Mouse (Mus musculus) central nervous system, embryonic 18 days (tissue): ENCODE data around the gene Ydjc. TPM values are rescaled to one million over a fixed set of nuclear protein-coding genes. Genes with fewer than 3 reads are reported as not detected.

Source experiments
- polyA plus RNA-seq: library from polyadenylated mRNA; depleted of rRNA; stranded (reverse); fragments of >200 nt; gene quantifications from 2 replicates; pipeline ENCODE4 v1.2.3, GENCODE M21; 2012; rRNA removed

Ydjc gene
- polyA plus RNA-seq: 79.1 and 81.8 TPM in 2 replicates

DNA sequence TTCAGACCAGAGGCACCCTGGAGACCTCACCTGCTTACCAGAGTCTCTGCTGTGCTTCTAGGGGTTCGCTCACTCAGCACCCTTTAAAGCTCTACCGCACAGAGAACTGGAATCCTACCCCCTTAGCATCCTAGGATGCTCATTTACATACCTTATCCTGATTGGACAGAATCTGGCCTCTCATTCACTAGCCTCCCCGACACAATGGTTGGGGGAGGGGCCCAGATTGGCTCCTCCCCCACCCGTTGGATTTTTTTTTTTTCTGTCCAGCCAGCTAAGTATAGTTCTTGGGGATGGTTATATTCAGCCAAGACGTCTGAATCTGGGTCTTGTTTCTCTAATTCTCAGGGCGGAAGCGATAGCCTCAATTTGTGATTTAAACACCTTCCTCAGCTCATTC, at the start of gene Ydjc:
Gene Ydjc, plus strand, starts transcription at position 283 of the 400 bp plus-strand sequence.

DNA sequence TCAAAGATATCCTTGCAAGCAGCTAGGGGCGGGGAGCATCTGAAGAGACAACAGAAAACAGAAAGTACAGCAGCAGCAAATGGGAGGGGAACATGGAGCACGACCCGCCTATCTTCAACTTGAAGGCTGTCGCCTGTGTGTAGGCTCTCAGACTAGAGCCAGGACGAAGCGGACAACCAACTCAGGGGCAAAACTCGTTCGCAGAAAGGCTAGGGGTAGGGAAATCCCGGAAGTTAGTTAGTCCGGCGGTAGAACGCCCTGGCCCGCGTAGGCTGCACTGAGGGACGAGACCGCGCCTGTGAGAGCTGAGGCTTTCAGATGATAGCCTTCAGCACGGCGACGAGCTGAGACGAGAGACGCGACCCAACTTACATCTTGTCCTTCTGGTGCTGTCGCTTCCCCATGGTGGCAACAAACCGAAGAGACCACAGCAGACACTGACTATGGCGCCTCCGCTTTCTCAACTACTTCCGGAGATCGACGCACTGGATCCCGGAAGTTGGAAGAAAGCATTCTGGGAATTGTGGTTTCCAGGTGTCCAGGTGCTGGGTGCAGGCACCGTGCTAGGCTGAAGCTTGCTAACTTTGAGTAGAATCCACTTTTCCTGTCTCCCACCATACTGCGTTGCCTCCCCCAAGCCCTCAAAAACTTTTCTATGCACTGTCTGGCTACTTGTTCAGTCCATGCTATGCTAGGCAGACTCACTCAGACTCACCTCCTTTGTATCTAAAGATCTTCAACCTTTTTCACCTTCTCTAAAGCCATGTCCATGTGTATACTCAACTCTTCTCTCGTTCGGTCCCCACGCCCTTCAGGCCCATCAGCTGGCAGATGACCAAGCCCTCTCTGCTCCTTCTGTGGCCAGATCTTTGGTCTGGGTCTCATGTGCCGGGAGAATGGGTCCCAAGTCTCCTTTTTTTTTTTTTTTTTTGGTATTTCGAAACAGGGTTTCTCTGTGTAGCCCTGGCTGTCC, 33.4 kb upstream of the Ydjc start, which contains the start of gene Ppil2:
Gene Ppil2, minus strand, starts transcription at position 487 of the 973 bp plus-strand sequence.

DNA sequence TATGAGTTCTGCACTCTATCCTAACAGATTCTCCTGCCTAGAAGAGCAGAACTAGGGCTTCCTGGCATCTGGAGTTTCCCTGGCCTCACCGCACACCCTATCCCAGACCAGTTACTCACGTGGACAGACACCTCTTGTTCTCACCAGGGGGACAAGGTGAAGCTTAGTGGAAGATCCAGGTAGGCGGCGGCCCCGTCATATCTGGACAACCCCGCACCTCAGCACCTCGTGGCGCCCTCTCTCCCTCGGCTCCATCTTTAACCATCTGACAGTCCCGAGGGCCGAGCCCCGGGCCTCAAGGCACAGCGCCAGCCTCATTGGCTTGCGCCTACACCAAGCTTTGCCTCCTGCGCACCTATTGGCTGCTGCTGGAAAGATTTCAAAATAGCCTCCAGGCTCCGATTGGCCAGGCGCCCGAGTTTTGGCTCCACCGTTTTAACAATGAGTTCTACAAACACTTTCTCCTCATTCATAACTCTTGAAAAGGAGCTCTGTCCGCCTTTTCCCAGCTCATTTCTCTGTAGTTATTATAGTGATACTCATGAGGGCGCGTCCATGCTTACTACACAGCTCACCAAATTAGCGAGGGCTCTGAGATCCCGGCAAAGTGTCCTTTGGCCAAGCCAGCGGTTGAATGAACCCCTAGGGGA, 19.4 kb upstream of the Ydjc start, which contains the start of gene 2610318N02Rik:
Gene 2610318N02Rik, minus strand, starts transcription at position 297 of the 650 bp plus-strand sequence.

DNA sequence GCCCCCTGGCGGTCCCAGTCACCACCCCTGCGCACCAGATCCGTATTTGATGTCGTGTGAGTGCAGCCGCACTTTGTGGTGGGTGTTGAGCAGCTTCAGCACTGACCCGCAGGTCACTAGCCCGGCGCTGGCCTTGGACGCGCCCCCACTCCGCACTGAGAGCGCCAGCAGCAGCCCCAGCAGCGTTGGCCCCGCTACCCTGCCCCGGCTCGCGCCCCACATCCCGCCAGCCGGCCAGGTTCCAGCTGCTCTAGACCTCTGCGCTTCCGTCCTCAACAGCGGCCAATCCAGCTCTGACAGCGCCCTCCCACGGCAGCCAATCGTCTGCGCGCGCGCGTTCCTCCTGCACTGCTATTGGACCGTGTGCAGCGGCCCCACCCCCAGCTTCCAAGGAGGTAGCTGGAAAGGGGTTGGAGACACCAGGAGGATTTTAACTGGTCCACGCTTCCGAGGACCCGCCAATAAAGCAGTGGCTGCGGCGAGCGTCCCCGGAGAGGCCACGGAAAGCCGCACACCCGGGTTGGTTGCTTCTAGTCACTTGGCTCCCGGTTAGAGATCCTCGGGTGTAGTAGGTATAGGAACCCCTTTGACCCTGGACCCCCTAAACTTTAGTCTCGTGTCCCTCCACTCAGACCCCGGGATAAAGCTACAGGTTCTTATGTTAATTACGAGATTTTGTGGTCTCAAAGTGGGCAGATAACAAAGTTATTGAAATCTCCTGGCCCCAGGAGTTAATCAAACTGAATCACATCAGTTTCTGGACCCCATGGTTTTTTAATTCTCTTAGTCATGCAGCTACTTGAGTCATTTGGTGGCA, 12.1 kb upstream of the Ydjc start, which contains the start of gene Sdf2l1:
Gene Sdf2l1, minus strand, starts transcription at position 295 of the 817 bp plus-strand sequence.

DNA sequence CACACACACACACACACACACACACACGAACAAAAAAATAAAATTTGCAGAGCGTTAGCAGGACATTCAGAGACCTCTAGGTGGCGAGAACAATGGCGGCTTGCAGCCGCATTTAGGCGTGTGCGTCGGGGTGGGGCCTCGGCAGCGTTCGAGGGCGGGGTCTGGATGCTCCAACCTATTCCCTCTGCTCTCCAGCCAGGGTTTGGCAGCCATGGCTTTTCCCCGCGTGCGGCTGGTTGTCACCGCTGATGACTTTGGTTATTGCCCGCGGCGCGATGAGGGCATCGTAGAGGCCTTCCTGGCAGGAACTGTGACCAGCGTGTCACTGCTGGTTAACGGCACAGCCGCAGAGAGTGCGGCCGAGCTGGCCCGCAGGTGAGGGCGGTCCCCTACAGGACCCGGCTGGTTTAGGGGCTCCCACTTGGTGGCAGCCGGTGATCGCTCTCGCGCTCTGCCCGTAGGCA, 2.4 kb downstream of the Ydjc start, which contains the start of gene Ccdc116:
Gene Ccdc116, minus strand, starts transcription at position 458 of the 464 bp plus-strand sequence.

DNA sequence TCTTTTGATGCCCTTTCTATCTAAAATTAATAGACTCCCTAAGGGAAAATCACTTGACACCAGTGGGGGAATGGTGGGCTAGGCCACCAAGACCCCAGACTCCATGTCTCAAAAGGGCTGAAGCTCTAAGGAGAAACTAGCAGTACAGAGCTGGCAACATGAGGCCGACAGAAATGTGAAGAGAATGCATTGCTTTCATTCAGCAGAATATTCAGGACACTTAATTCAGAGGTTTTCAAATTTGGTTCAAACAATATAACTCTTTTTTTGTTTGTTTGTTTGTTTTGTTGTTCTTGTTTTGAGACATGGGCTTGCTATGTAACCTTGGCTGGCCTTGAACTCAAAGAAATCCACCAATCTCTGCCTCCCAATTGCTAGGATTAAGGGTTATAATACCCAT, 58.1 kb downstream of the Ydjc start, which contains the start of gene Ube2l3:
Gene Ube2l3, minus strand, starts transcription at position 101 of the 400 bp plus-strand sequence.

DNA sequence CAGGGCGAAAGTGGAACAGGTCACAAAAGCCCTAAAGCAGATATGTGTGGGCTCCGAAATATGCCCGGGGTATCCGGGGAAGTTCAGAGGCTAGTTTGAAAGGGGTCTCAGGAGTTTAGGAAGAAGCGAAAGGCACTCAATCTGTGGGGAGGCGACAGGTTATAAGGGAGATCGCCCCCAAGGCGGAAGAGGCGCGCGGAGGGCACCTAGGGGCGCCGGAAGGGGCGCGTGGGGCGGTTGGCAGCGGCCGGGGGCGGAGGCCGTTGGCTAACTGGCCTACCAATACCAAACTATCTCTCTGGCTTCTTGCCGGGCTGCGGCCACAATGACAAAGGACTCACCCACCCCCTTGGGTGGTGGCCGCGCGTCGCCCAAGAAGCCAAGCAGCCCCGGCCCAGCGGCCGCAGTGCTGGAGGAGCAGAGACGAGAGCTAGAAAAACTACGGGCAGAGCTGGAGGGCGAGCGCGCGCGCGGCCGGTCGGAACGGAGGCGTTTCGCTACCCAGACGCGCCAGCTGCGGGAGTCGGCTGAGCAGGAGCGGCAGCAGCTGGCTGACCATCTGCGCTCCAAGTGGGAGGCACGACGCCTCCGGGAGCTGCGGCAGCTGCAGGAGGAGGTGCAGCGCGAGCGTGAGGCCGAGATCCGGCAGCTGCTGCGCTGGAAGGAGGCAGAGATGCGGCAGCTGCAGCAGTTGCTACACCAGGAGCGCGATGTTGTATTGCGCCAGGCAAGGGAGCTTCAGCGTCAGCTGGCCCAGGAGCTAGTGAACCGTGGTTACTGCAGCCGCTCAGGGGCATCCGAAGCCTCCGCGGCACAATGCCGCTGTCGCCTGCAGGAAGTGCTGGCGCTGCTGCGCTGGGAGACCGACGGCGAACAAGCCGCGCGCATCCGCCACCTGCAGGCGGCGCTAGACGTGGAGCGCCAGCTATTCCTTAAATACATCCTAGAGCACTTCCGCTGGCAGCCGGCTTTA, 64.3 kb downstream of the Ydjc start, which contains the start of gene Rimbp3:
Gene Rimbp3, plus strand, starts transcription at position 215 of the 973 bp plus-strand sequence.

Other genes starting within 250 kb of the Ydjc start
- 29.1 and 29.5 TPM in 2 replicates for gene Ppm1f, start 248.2 kb upstream of the Ydjc start, polyA plus RNA-seq
- 191 and 195 TPM in 2 replicates for gene Mapk1, start 161.2 kb upstream of the Ydjc start, polyA plus RNA-seq
- 87.0 and 94.2 TPM in 2 replicates for gene Ypel1, start 74.9 kb upstream of the Ydjc start, polyA plus RNA-seq
- gene Ppil2, start 33.4 kb upstream of the Ydjc start, polyA plus RNA-seq: 133 and 137 TPM in 2 replicates
- 15.3 and 18.6 TPM in 2 replicates for gene 2610318N02Rik, start 19.5 kb upstream of the Ydjc start, polyA plus RNA-seq
- 18.4 and 18.8 TPM in 2 replicates for gene Sdf2l1, start 12.2 kb upstream of the Ydjc start, polyA plus RNA-seq
- gene Ccdc116, start 2.6 kb downstream of the Ydjc start, polyA plus RNA-seq: 11.1 and 11.3 TPM in 2 replicates
- gene Ube2l3, start 58.0 kb downstream of the Ydjc start, polyA plus RNA-seq: 113 and 116 TPM in 2 replicates
- 1.6 TPM in 2 replicates for gene Rimbp3, start 64.0 kb downstream of the Ydjc start, polyA plus RNA-seq
- gene Hic2, start 89.0 kb downstream of the Ydjc start, polyA plus RNA-seq: 9.2 and 10.8 TPM in 2 replicates
- 128 and 133 TPM in 2 replicates for gene Tmem191c, start 131.5 kb downstream of the Ydjc start, polyA plus RNA-seq
- 2.3 and 3.2 TPM in 2 replicates for gene Serpind1, start 186.8 kb downstream of the Ydjc start, polyA plus RNA-seq